Mouse (Mus musculus) small intestine, adult 2 months (tissue): ENCODE results near the gene Sdad1.

Experiments used
- CTCF ChIP-seq: fragments of 200-500 bp; IDR thresholded peaks from 2 replicates; pipeline ENCODE4 v1.5.1; 2012; ENCODE audit warnings: low read depth, mild to moderate bottlenecking, control low read depth, inconsistent platforms, low read length, moderate library complexity, mixed read lengths; ENCODE audit not compliant: insufficient replicate concordance, insufficient read length; ENCODE audit errors: extremely low read depth
- POLR2A ChIP-seq: fragments of 200-500 bp; IDR thresholded peaks from 2 replicates; pipeline ENCODE4 v1.6.1; 2012; ENCODE audit warnings: low read depth, mild to moderate bottlenecking, control low read depth, inconsistent platforms, low read length, moderate library complexity

- TF ChIP-seq CTCF (no peak), POLR2A (no peak)
Measured at GRCm38 (mm10) chr5:92244900-92245299, 65.4 kb downstream of the Sdad1 start.
